Mouse (Mus musculus) kidney, embryonic 16.5 days (tissue): ENCODE results near the gene Gm13090. TPM values are rescaled to one million over a fixed set of nuclear protein-coding genes. Genes with fewer than 3 reads are reported as not detected.

ENCODE experiments used
- polyA plus RNA-seq: library from polyadenylated mRNA; unstranded; fragments of >200 nt; fragmentation: Nextera tagmentation; extraction: Ambion mirVana; gene quantifications from 2 replicates; pipeline ENCODE4 v1.2.1, GENCODE M21; 2015

Gene Gm13090
- polyA plus RNA-seq, 1 experiment from 2014 or later: not detected

Other genes with a start within 250 kb of the Gm13090 start
- gene Errfi1, start 235.7 kb upstream of the Gm13090 start, polyA plus RNA-seq: 32.8 and 33.4 TPM in 2 replicates
- gene Park7, start 175.1 kb upstream of the Gm13090 start, polyA plus RNA-seq: 404 and 421 TPM in 2 replicates
- gene Tnfrsf9, start 175.0 kb upstream of the Gm13090 start, polyA plus RNA-seq: 0.26 and 0.40 TPM in 2 replicates
- not detected in 2 replicates for gene Uts2, start 92.5 kb upstream of the Gm13090 start, polyA plus RNA-seq
- 7.6 and 7.8 TPM in 2 replicates for gene Per3, start 44.9 kb upstream of the Gm13090 start, polyA plus RNA-seq
- 127 TPM in 2 replicates for gene Vamp3, start 31.6 kb upstream of the Gm13090 start, polyA plus RNA-seq